Mouse (Mus musculus) embryo, embryonic 11.5 days (tissue): ENCODE data around the gene Tmc6.

Source experiments
- DNase-seq: peaks from one replicate; pipeline ENCODE4 v3.0.0-alpha.2; 2012; ENCODE audit warnings: low read depth, low spot score

The Tmc6 gene

DNA sequence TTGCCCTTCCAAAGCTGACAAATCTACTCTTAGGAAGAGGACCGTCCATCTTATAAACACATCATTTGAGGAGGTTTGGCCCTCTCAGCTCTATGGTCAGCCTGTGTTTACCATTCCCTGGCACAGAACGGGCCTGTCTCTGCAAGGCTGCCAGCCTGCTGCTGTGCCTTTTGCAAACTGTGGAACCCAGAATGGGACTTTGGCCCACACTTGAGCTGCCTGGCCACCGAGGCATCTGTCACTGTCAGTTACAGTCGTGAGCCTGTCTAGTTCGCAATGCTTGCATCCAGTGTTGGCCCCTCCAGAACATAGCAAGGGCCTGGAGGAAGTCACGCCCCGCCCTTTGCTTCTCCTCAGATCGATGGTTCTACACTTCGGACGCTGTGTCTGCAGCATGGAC is 22.7 kb downstream of the Tmc6 start:
- no peak for DNase-seq

DNA sequence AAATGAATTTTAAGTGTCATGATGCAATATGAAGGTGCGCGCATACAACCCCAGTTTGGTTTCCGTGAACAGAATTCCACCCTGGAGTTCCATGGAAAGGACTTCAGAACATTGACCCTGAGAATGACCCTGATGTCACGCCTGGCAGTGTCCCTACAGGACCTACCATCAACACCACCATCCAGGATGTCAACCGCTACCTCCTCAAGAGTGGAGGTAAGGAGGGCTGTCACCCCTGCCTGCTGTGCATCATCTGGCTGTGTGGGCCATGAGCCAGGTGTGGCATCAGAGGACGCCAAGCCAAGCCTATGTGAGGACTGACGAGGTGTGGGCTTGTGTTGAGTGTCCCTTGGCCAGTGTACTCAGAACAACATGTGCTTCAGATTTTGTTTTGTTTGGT is 26.1 kb downstream of the Tmc6 start:
- no peak for DNase-seq

DNA sequence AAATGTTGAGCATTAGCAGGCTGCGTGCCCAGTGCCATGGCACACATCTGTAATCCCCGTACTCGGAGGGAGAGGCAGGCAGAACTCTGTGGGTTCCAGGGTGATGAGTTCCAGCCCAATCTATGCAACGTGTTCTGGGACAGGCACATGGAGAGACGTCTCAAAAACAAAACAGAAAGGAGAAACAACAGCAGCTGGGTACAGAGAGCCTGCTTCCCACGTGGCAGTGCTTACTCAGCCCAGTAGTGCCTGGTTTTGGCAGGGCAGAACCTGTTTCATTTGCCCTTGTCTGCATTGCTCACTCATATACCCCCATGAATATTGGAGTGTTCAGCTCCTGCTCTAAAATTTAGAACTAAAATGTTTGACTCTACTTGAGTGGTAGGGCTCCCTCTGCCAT is 30.5 kb downstream of the Tmc6 start:
- no peak for DNase-seq

DNA sequence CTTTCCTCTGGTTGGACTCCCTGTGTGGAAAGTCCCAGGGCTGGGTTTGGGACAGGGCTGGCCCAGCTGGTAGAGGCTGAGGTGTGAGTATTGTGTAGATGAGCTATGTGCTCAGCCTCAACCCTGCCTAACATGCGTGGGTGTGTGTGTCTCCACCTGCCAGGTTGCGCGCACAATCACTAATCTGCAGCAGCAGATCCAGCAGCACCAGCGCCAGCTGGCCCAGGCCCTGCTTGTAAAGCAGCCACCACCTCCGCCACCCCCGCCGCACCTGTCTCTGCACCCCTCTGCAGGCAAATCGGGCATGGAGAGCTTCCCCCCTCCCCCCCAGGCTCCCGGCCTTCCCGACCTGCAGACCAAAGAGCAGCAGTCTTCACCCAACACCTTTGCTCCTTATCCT is 32.6 kb downstream of the Tmc6 start:
- no peak for DNase-seq

DNA sequence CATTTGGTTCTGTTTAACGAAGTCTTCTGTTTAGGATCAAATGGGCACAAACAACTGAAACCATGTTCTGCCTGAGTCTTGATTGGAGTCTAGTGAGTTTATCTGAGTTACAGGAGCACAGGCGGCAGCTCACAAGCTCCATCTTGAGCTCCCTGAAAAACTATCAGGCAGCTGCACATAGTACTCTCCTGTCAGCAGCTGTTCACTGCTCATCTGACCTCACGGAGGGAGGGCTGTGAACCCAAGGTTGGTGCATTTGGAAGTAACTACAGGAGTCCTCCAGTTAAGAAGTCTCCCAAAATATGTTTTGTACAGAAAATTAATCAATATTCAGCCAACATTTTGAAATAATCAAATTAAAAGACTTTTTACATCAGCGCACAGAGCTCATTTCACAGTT is 33.4 kb downstream of the Tmc6 start:
- DNase-seq, result no peak

DNA sequence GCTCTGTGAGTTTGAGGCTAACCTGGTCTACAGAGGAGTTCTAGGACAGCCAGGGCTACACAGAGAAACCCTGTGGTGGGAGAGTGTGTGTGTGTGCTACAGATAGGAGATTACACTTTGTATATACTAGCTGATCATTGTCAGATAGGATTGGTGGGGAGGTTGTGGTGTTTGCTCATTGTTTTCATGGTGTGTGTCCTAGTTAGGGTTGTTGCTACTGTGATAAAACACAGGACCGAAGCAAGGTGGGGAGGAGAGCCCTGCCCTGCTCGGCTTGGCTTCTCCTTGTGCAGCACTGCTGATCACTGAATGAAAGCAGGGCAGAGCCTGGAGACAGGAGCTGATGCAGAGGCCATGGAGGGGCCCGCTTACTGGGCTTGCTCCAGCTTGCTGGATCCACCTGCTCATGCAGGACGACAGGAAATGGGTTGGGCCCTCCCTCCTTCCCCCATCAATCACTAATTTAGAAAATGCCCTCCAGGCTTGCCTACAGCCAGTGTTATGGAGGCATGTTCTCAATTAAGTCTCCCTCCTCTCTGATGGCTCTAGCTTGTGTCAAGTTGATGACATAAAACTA is 38.5 kb downstream of the Tmc6 start:
- peak; percentile 13 for DNase-seq

DNA sequence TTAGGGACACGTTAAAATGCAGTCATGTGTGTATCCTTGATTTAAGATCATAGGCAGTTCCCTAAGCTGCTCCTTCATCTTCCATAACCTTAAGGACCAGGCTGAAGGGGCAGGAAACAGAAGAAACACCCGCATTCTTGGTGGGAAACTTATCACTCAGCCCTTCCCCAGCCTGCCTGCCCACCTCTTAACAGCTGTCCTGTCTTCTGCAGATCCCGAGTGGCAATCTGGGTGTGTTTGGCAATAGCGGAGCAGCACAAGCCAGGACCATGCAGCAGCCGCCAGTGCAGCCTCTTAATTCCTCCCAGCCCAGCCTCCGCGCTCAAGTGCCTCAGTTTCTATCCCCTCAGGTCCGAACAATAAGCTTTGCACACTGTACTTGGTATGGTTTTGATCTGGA is 39.3 kb downstream of the Tmc6 start:
- DNase-seq, result no peak

DNA sequence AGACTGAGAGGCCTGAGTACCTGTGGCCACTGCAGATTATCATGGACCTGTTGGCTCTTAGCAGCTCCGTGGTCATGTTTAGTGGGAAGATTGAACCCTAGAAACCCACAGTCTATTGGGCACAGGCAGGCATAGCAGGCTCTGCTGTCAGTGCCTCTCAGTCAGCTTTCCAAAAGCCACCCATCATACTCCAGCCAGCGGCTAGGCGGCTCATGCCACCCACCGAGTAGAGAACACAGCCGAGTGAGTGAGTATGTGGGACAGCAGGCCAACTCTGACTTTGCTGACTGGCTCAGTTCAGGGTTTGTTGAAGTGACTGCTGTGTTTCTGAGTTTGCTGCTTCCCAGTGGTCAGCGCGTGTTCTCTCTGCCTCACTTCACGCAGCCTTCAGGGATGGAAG is 39.8 kb downstream of the Tmc6 start:
- no peak for DNase-seq

DNA sequence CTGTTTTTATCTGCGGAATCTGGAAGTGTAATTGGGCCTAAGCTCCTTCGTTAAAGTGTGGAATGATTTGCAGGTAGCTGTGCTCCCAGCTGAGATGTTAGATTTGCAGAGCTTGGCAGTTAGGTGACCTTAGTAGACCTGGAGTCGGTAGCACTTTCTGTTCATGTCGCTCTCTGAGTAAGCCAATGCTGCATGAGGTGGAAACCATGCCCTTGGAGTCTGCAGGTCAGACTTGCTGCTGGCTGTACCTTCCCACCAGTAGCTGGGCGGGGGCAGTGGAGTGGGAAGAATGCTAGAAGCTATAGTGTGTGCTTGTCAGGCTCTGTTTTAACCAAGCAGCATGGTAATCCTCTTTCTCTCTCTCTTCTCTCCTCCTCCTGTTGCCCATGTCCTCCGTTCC is 40.9 kb downstream of the Tmc6 start:
- DNase-seq, result no peak

DNA sequence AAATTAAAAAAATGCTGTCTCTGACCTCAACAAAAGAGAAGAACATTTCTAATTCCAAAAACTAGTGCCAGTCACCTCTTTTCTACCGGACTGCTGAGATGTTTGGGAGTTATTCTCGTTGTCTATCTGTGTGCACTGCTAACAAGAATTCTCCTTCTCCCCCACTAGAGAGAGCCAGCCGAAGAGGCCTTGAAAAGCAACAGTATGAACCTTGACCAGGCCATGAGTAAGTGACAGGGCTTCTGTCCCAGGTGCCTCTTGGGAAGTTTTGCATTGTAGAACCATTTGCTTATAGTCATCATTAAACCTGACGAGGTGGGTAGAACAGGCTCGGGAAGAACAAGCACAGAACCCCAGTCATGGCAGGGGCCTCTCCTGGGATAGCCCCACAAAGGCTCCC is 43.9 kb downstream of the Tmc6 start:
- DNase-seq, result no peak

DNA sequence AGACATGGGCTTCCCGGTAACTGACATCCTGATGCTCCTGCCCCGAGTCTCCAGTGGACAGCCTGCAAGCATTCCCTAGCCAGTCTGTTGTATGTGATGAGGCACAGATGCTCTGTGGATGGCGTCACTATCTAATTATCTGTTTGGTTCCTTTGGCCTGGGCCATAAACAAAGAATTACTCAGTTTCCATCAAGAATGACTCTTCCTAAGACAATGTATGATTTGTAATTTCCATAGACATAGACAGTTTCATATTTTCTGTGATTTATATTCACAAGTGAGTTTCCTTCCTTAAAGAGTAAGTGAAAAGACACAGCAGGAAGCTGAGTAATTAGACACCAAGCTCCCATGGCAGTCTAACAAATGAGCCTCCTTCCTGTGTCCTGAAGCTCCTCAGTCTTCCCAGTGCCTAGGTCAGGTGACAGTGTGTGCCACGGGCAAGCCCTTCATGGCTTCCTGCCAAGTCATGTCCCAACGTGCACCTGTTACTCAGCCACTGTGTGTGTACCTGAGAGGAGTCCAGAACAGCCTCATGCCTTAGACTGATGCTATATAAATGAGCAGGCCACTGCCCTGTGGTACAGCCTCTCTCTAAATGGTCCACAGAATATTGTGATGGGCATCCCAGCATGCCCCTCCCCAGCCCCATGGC is 45.8 kb downstream of the Tmc6 start:
- DNase-seq, result no peak

DNA sequence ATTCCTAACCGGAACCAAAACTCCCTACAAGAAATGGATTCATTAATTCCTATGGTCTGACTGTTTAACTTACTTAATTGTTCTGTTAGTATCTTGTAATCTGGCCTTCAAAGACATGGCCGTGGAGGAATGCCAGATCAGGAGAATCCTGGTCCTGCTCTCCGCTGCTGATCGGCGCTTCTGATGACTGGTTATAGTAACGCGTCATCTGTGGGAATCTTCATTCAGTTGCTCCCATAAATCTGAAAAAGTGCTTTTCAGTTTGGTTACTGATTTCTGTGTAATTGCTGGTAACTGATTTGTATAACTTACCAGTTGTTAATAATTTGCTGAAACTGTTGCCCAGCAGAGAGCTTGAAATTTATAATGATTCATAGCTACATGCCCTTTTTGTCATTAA is 50.5 kb downstream of the Tmc6 start:
- DNase-seq, result no peak

DNA sequence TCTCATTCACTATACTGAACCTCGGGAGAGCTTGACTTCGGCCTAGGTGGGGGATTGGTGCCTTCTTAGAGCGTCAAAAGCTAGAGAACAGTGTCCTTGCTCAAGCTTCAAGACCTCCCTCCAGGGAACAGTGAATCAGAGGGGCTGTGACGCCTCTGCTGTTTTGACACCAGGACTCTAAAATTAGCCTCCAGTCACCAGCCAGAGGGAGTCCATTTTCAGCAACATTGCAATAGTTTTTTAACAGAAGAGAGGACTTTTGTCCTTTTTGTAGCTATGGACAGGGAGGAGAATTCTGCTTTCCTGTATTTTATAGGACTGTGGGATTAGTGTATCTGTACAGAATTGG is 51.5 kb downstream of the Tmc6 start:
- DNase-seq, result no peak

DNA sequence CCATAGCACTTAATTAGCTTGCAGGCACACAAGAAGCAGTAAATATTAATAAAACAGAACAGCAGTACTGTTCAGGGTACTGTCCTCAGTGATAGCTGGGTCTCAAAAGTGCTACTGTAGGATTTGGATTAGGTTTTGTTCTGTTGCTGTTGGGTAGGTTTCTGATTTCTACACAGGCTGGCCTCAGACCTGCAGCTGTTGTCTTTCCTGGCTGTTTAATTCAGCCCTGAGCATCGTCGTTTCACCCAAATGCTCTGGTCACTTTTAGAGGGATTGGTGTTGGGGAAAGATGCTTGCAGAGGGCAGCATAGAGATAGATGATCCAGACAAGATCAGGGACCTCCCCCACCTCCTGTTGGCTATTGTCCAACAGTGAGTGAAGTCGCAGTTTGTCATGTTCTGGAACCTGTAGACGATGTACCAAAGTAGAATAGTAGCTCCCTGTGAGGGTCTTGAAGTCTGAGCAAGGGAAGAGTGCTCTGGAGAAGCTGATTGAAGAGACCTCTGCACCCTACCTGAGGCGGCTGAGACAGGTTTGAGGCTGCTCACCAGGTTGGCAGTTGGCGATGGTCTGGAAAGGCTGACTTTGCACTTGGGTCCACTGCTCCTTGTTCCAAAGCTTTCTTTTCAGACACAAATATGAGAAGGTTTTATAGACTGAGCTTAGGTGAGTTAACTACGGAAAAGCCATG is 52.1 kb downstream of the Tmc6 start:
- no peak for DNase-seq

DNA sequence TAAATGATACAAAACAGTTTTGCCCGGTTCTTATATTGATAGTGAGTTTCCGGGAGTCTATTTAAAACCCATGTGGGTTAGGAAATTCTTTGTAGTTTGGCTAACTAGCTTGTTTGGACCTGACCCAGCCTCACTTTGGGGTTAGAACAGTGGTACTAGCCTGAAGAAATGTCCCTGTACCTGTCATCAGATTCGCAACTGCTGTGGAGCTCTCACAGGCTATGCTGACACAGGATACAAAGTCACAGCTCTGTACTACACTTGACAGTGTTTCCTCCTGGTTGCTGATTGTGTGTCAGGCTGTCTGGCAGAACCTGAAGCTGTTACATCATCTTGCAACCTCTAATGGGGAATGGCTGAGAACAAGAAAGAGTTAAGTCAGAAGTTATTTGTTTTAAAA is 52.7 kb downstream of the Tmc6 start:
- DNase-seq, result no peak

DNA sequence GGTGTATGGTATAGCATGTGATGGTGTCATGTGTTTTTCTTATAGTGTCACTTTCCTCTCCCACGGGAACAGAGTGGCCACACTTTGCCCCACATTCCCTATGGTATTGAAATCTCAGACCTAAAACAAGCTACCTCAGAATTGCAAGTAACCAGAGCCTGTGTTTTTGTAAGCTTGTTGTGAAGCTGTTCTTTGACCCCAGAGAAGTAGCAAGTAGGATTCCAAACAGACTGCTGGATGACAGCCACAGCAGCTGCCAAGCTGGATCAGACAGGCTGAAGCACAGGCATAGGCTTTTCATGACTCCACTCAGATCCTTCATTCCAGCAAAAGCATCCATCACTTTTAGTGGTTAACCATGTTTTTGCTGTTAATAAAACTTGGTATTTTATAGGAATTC is 53.2 kb downstream of the Tmc6 start:
- DNase-seq, result peak; percentile 5

DNA sequence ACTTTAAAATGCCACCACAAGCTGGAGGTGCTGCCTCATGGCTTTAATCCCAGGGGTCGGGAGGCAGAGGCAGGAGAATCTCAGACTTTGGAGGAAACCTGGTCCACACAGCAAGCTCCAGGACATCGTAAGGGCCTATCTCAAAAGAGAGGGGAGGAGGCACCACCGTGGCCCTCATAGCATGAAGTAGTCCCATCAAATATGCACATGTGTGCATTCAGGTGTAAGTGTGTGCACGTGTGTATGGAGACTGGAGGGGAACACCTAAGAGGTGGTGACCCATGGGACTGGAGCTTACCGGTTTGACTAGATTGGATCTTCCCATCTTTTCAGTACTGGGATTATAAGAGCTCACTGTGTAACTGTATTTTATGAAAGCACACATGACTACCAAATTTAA is 53.8 kb downstream of the Tmc6 start:
- no peak for DNase-seq

DNA sequence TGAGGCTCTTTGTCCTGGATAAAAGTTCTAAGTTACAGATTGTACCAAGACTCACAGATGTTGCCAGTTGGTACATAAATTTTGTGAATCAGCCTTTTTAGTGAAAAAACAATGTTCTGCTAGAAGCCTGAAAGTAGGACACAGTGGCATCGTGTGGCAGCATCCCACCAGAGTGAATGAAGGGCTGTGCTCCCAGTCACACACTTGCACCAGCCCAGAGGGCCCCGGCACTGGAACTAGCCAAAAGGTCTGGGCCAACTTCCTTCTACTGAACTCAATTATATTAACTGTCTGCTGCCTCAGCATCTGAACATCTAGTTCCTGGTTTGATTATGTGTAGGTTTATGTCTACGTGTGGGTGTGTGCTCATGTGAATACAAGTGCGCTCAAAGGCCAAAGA is 55.0 kb downstream of the Tmc6 start:
- no peak for DNase-seq

DNA sequence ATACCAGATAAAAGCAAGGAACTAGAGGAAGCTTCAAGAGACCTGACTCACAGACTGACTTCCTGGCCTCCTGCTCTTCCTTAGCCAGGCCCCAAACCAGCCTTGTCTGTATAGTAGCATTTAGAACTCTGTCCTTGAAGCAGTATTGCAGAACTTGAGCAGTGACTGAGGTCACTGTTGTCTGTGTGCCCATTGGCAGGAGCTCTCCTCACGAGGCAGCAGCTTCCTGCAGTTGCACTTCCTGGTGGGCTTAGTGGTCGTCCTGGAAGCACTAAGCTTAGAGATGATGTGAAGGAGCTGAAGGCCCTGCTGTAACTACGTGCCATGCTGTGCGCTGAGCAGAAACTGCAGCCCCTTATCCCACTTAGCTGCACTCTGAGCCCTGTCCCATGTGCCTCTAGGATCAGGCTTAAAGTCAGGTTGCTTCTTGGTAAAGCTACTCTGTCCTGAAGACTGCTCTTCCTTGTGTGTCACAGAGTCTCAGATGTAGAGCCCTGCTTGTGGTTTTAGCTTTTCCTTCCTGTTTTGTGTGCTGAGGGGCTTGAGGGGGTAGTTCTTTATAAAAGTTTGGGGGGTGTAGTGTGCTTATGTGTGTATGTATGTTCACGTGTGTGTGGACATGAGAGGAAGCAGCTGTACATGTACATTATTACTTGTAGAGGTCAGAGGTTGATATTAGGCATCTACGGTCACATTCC is 57.2 kb downstream of the Tmc6 start:
- no peak for DNase-seq

DNA sequence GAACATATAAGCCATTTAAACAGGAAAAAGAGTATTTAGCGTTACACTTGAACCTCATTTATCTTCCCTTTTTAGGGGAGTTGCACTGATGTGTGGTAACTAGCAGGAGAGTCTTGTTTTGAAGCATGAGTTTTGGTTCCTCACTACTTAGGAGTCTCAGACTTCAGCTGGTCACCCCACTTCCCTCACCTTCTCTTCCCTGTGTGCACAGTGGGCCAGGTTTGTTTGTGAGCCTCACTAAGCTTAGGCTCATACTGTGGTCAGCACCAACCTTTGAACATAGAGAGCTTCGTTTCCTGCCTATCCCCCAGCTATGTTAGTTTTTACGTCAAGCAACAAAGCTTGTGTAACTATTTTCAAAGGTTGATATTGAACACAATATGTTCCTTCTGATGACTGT is 63.2 kb downstream of the Tmc6 start:
- no peak for DNase-seq
